ENCODE assay signal across 8 mouse cellular contexts in genomic region chr3:142281093-142281445, GRCm38 (mm10).
DNase-seq lines count a peak whose midpoint lies in the region; ATAC-seq lines count a peak whose summit lies in the region.

No protein-coding gene starts in this region.

- peak overlapping the region in 1 of 2 experiments; percentile 76; a peak in 2 of 4 replicates for H3K27ac ChIP-seq in heart, embryonic 14.5 days (replicated peaks in 1 of 2; ENCODE audit: control insufficient read depth in 1 of 2, insufficient read depth in 1 of 2, low read depth in 2 of 2, low read length in 2 of 2)
- no peak overlapping the region for H3K27ac ChIP-seq in forebrain, embryonic 16.5 days (ENCODE audit: low read length)

- ATAC-seq in heart, embryonic 14.5 days (ENCODE audit: insufficient number of reproducible peaks, insufficient read depth, low FRiP score, low read depth) = peak; percentile 85
- ATAC-seq in forebrain, embryonic 16.5 days = peak; percentile 53
- ATAC-seq in erythroid progenitor cell, adult 5-6 weeks (replicated peaks; ENCODE audit: low FRiP score, poor library complexity, severe bottlenecking) = no peak

- H3K9ac ChIP-seq in heart, embryonic 14.5 days (ENCODE audit: low read length) = no peak overlapping the region
- H3K9ac ChIP-seq in forebrain, embryonic 16.5 days (replicated peaks; ENCODE audit: low read depth, low read length) = no peak overlapping the region

- H3K4me1 ChIP-seq in heart, embryonic 14.5 days (ENCODE audit: control insufficient read depth in 2 of 2, insufficient read depth in 2 of 2, low read length in 2 of 2) = peaks cover 11 to 29% of the 10 kb centered on the region in 2 experiments
- H3K4me1 ChIP-seq in forebrain, embryonic 16.5 days (replicated peaks; ENCODE audit: control insufficient read depth, insufficient read depth, low read length) = peaks cover 8% of the 10 kb centered on the region; the same call in 1 of the 2 replicates
- H3K4me1 ChIP-seq in megakaryocyte, embryonic 14.5 days = peaks cover 21% of the 10 kb centered on the region

- H3K9me3 ChIP-seq in heart, embryonic 14.5 days (ENCODE audit: control insufficient read depth, low read length) = no peaks in the 10 kb centered on the region
- no peaks in the 10 kb centered on the region for H3K9me3 ChIP-seq in forebrain, embryonic 16.5 days (ENCODE audit: control insufficient read depth, low read length)
- H3K9me3 ChIP-seq in megakaryocyte, embryonic 14.5 days = no peaks in the 10 kb centered on the region

- H3K4me3 ChIP-seq in heart, embryonic 14.5 days (ENCODE audit: control insufficient read depth in 1 of 2, insufficient read depth in 1 of 2, low read depth in 1 of 2, low read length in 2 of 2) = no peak overlapping the region
- no peak overlapping the region for H3K4me3 ChIP-seq in forebrain, embryonic 16.5 days (replicated peaks; ENCODE audit: low read length)
- peak overlapping the region; percentile 46 for H3K4me3 ChIP-seq in megakaryocyte, embryonic 14.5 days (replicated peaks)

- no peak for DNase-seq in heart, adult 9 months (ENCODE audit: low spot score in 2 of 2)
- peak; percentile 24 for DNase-seq in CD4-positive, CD25-positive, alpha-beta regulatory T cell, adult 2 months (ENCODE audit: low read depth, low spot score)
- no peak for DNase-seq in right cerebral cortex, adult 18-20 months
- DNase-seq in gastrocnemius, postnatal 25 days = no peak

- no peaks in the 10 kb centered on the region for H3K27me3 ChIP-seq in heart, embryonic 14.5 days (ENCODE audit: control insufficient read depth, insufficient read depth, low read length)
- H3K27me3 ChIP-seq in forebrain, embryonic 16.5 days (replicated peaks; ENCODE audit: control insufficient read depth, insufficient read depth, low read length) = no peaks in the 10 kb centered on the region
- no peaks in the 10 kb centered on the region for H3K27me3 ChIP-seq in megakaryocyte, embryonic 14.5 days (replicated peaks)

- H3K36me3 ChIP-seq in heart, embryonic 14.5 days (ENCODE audit: control insufficient read depth, insufficient read depth, low read length) = peaks cover 31% of the 10 kb centered on the region
- no peaks in the 10 kb centered on the region for H3K36me3 ChIP-seq in forebrain, embryonic 16.5 days (ENCODE audit: control insufficient read depth, insufficient read depth)
- peaks cover 48% of the 10 kb centered on the region for H3K36me3 ChIP-seq in megakaryocyte, embryonic 14.5 days (replicated peaks; ENCODE audit: low read length)

- H3K4me2 ChIP-seq in heart, embryonic 14.5 days (ENCODE audit: low read length) = no peak overlapping the region
- H3K4me2 ChIP-seq in forebrain, embryonic 16.5 days (ENCODE audit: low read length) = no peak overlapping the region

- WGBS in heart, embryonic 14.5 days = 12% methylated on average over 1 of the region's 1 CpGs
- WGBS in forebrain, embryonic 16.5 days = 79% methylated on average over 1 of the region's 1 CpGs
